ENCODE assay signal across 8 mouse cellular contexts in genomic region chr7:99562478-99562877, GRCm38 (mm10). TPM values are rescaled to one million over a fixed set of nuclear protein-coding genes. Genes with fewer than 3 reads are reported as not detected.
A peak's percentile ranks its signal among the peaks of the same experiment; 100 is the strongest.
DNase-seq lines count a peak whose midpoint lies in the region; ATAC-seq lines count a peak whose summit lies in the region.
"Had no signal": no experiment of that assay in that cellular context is flagged by ENCODE, and none has a peak within 500 bp of the region (broad histone marks: within the 10 kb centered on the region; RNA-seq: fewer than 3 reads in every experiment).

No protein-coding gene starts in this region.

- H3K27ac ChIP-seq in hindbrain, embryonic 14.5 days, result no peak overlapping the region

- ATAC-seq in hindbrain, embryonic 14.5 days (ENCODE audit: low FRiP score), result no peak

- WGBS in hindbrain, embryonic 14.5 days, result 29% methylated on average over 5 of the region's 5 CpGs

- no peaks in the 10 kb centered on the region for H3K9me3 ChIP-seq in hindbrain, embryonic 14.5 days (ENCODE audit: control insufficient read depth, low read length)

- no peaks in the 10 kb centered on the region for H3K36me3 ChIP-seq in hindbrain, embryonic 14.5 days (replicated peaks; ENCODE audit: control insufficient read depth, insufficient read depth)

- no peaks in the 10 kb centered on the region for H3K27me3 ChIP-seq in hindbrain, embryonic 14.5 days (ENCODE audit: control insufficient read depth, insufficient read depth, low read length)

- H3K4me3 ChIP-seq in hindbrain, embryonic 14.5 days (replicated peaks; ENCODE audit: low read length), result no peak overlapping the region
- H3K4me3 ChIP-seq: myocyte had no signal

- peak overlapping the region; percentile 31; the same call in 1 of the 2 replicates for H3K9ac ChIP-seq in hindbrain, embryonic 14.5 days

- no peak overlapping the region for H3K4me2 ChIP-seq in hindbrain, embryonic 14.5 days (replicated peaks)

- DNase-seq in left cerebral cortex, adult 18-20 months (ENCODE audit: low spot score in 2 of 2), result peak; percentile 64 to 77
- DNase-seq in left cerebral cortex, adult 11 months (ENCODE audit: low spot score), result no peak
- DNase-seq in cerebellum, postnatal 14 days, result peak; percentile 78 to 82
- peak; percentile 59 for DNase-seq in hindbrain, embryonic 14.5 days (ENCODE audit: low spot score)
- peak; percentile 70 for DNase-seq in lung, postnatal 25 days (ENCODE audit: low spot score)
- DNase-seq in urinary bladder, postnatal 25 days (ENCODE audit: low spot score), result no peak
- DNase-seq in urinary bladder, postnatal 10 days (ENCODE audit: low spot score), result no peak

- peaks cover 49% of the 10 kb centered on the region for H3K4me1 ChIP-seq in hindbrain, embryonic 14.5 days (replicated peaks; ENCODE audit: control insufficient read depth, insufficient read depth, low read length)

RNA-seq across cellular contexts. Expression of gene Arrb1, which starts 27.2 kb away (rescaled TPM):
- total RNA-seq in left cerebral cortex, adult 18-20 months (2021), result 100 to 1,000 TPM; 177 to 179 TPM
- polyA plus RNA-seq in hindbrain, embryonic 14.5 days (2014; fragmentation: Nextera tagmentation; extraction: Ambion mirVana), result 9.8 and 10.1 TPM in 2 replicates

Comparison
In these comparisons a context has a peak if more than half of its experiments do, and no peak if none do; other contexts are left out.
1. DNase-seq: peak in left cerebral cortex, adult 18-20 months (2 of 2), cerebellum, postnatal 14 days (2 of 2), hindbrain, embryonic 14.5 days (single experiment) and lung, postnatal 25 days (single experiment); none in left cerebral cortex, adult 11 months (single experiment), urinary bladder, postnatal 25 days (single experiment) and urinary bladder, postnatal 10 days (single experiment).